Mouse (Mus musculus): Measurements from ENCODE around the gene Ndufs3. TPM values are rescaled to one million over a fixed set of nuclear protein-coding genes. Genes with fewer than 3 reads are reported as not detected.

Ndufs3 gene
- polyA plus RNA-seq, 1 experiment from 2014 or later, result 336 TPM

GRCm38 (mm10) chr2:90928566-90928965 is 23.9 kb upstream of the Ndufs3 start:
- ATAC-seq (ENCODE audit: insufficient number of reproducible peaks, low FRiP score), result no peak
- no peaks in the 10 kb centered on the region for H3K9me3 ChIP-seq (replicated peaks)
- no peak overlapping the region for H3K27ac ChIP-seq (ENCODE audit: poor library complexity, severe bottlenecking)
- 84% methylated on average over 13 of the region's 13 CpGs for WGBS
- H3K4me3 ChIP-seq, result no peak overlapping the region
- no peak overlapping the region for H3K9ac ChIP-seq
- no peaks in the 10 kb centered on the region for H3K36me3 ChIP-seq
- no peak overlapping the region for H3K4me2 ChIP-seq
- H3K4me1 ChIP-seq (replicated peaks), result no peaks in the 10 kb centered on the region
- H3K27me3 ChIP-seq (replicated peaks), result 0 out of 2 replicates have a peak, but pooled peaks cover 11% of the 10 kb centered on the region

- Histone ChIP-seq H3K9ac (no peak overlapping the region), H3K36me3 (no peaks in the 10 kb centered on the region), H3K4me1 (replicated peaks) (peaks cover 14% of the 10 kb centered on the region; the same call in 1 of the 2 replicates), H3K27ac (ENCODE audit: poor library complexity, severe bottlenecking) (no peak overlapping the region), H3K27me3 (replicated peaks) (0 out of 2 replicates have a peak, but pooled peaks cover 5% of the 10 kb centered on the region), H3K9me3 (replicated peaks) (no peaks in the 10 kb centered on the region), H3K4me2 (no peak overlapping the region), H3K4me3 (no peak overlapping the region)
- ATAC-seq (ENCODE audit: insufficient number of reproducible peaks, low FRiP score), result no peak
- 89% methylated on average over 2 of the region's 2 CpGs for WGBS
Measured at GRCm38 (mm10) chr2:90922636-90923035, 18.0 kb upstream of the Ndufs3 start.

GRCm38 (mm10) chr2:90921178-90921577 is 16.6 kb upstream of the Ndufs3 start:
- no peaks in the 10 kb centered on the region for H3K9me3 ChIP-seq (replicated peaks)
- no peak for ATAC-seq (ENCODE audit: insufficient number of reproducible peaks, low FRiP score)
- no peak overlapping the region for H3K4me2 ChIP-seq
- H3K27me3 ChIP-seq (replicated peaks), result 0 out of 2 replicates have a peak, but pooled peaks cover 5% of the 10 kb centered on the region
- H3K4me3 ChIP-seq, result no peak overlapping the region
- no peaks in the 10 kb centered on the region for H3K36me3 ChIP-seq
- H3K27ac ChIP-seq (ENCODE audit: poor library complexity, severe bottlenecking), result peak overlapping the region; percentile 26; the same call in 1 of the 2 replicates
- no peak overlapping the region for H3K9ac ChIP-seq
- peaks cover 19% of the 10 kb centered on the region for H3K4me1 ChIP-seq (replicated peaks)
- 50% methylated on average over 1 of the region's 1 CpGs for whole genome bisulfite sequencing

- Histone ChIP-seq H3K4me3 (peak overlapping the region; percentile 84), H3K27ac (ENCODE audit: poor library complexity, severe bottlenecking) (peak overlapping the region; percentile 94), H3K27me3 (replicated peaks) (no peaks in the 10 kb centered on the region), H3K9me3 (replicated peaks) (no peaks in the 10 kb centered on the region), H3K4me1 (replicated peaks) (peaks cover 37% of the 10 kb centered on the region), H3K9ac (peak overlapping the region; percentile 98), H3K4me2 (peak overlapping the region; percentile 72), H3K36me3 (peaks cover 24% of the 10 kb centered on the region)
- WGBS, result 11% methylated on average over 16 of the region's 16 CpGs
- ATAC-seq (ENCODE audit: insufficient number of reproducible peaks, low FRiP score), result peak; percentile 69
Measured at GRCm38 (mm10) chr2:90917999-90918698, 13.5 kb upstream of the Ndufs3 start.

GRCm38 (mm10) chr2:90917233-90917998 is 12.8 kb upstream of the Ndufs3 start:
- Histone ChIP-seq H3K36me3 (peaks cover 30% of the 10 kb centered on the region), H3K9ac (peak overlapping the region; percentile 98), H3K9me3 (replicated peaks) (no peaks in the 10 kb centered on the region), H3K27ac (ENCODE audit: poor library complexity, severe bottlenecking) (peak overlapping the region; percentile 94), H3K27me3 (replicated peaks) (no peaks in the 10 kb centered on the region), H3K4me2 (peak overlapping the region; percentile 72), H3K4me1 (replicated peaks) (peaks cover 37% of the 10 kb centered on the region), H3K4me3 (peak overlapping the region; percentile 84)
- under 1% methylated on average over 69 of the region's 73 CpGs for WGBS
- ATAC-seq (ENCODE audit: insufficient number of reproducible peaks, low FRiP score), result peak; percentile 89

GRCm38 (mm10) chr2:90916560-90917232 is 12.1 kb upstream of the Ndufs3 start:
- peaks cover 35% of the 10 kb centered on the region for H3K36me3 ChIP-seq
- H3K4me1 ChIP-seq (replicated peaks), result peaks cover 37% of the 10 kb centered on the region
- no peaks in the 10 kb centered on the region for H3K27me3 ChIP-seq (replicated peaks)
- peak overlapping the region; percentile 84 for H3K4me3 ChIP-seq
- H3K9me3 ChIP-seq (replicated peaks), result no peaks in the 10 kb centered on the region
- peak overlapping the region; percentile 72 for H3K4me2 ChIP-seq
- 23% methylated on average over 7 of the region's 7 CpGs for WGBS
- H3K27ac ChIP-seq (ENCODE audit: poor library complexity, severe bottlenecking), result peak overlapping the region; percentile 94
- H3K9ac ChIP-seq, result peak overlapping the region; percentile 98
- peak; percentile 29; the same call in 1 of the 2 replicates for ATAC-seq (ENCODE audit: insufficient number of reproducible peaks, low FRiP score)

GRCm38 (mm10) chr2:90915516-90915915 is 10.9 kb upstream of the Ndufs3 start:
- WGBS, result 97% methylated on average over 1 of the region's 1 CpGs
- Histone ChIP-seq H3K4me2 (0 out of 2 replicates have a peak overlapping the region, but pooled peaks have one; percentile 72), H3K4me3 (no peak overlapping the region), H3K4me1 (replicated peaks) (peaks cover 28% of the 10 kb centered on the region), H3K36me3 (peaks cover 46% of the 10 kb centered on the region), H3K27ac (ENCODE audit: poor library complexity, severe bottlenecking) (no peak overlapping the region), H3K27me3 (replicated peaks) (no peaks in the 10 kb centered on the region), H3K9me3 (replicated peaks) (no peaks in the 10 kb centered on the region), H3K9ac (no peak overlapping the region; the same call in 1 of the 2 replicates)
- ATAC-seq (ENCODE audit: insufficient number of reproducible peaks, low FRiP score), result no peak

GRCm38 (mm10) chr2:90913671-90914070 is 9.0 kb upstream of the Ndufs3 start:
- peaks cover 30% of the 10 kb centered on the region for H3K4me1 ChIP-seq (replicated peaks)
- H3K27ac ChIP-seq (ENCODE audit: poor library complexity, severe bottlenecking), result peak overlapping the region; percentile 30; the same call in 1 of the 2 replicates
- H3K4me2 ChIP-seq, result no peak overlapping the region
- H3K27me3 ChIP-seq (replicated peaks), result no peaks in the 10 kb centered on the region
- no peaks in the 10 kb centered on the region for H3K9me3 ChIP-seq (replicated peaks)
- H3K4me3 ChIP-seq, result no peak overlapping the region
- H3K9ac ChIP-seq, result no peak overlapping the region
- 54% methylated on average over 2 of the region's 2 CpGs for WGBS
- ATAC-seq (ENCODE audit: insufficient number of reproducible peaks, low FRiP score), result no peak
- peaks cover 63% of the 10 kb centered on the region for H3K36me3 ChIP-seq

GRCm38 (mm10) chr2:90911668-90912067 is 7.0 kb upstream of the Ndufs3 start:
- no peaks in the 10 kb centered on the region for H3K27me3 ChIP-seq (replicated peaks)
- WGBS, result 74% methylated on average over 1 of the region's 1 CpGs
- H3K9me3 ChIP-seq (replicated peaks), result no peaks in the 10 kb centered on the region
- H3K4me2 ChIP-seq, result no peak overlapping the region
- no peak overlapping the region for H3K27ac ChIP-seq (ENCODE audit: poor library complexity, severe bottlenecking)
- ATAC-seq (ENCODE audit: insufficient number of reproducible peaks, low FRiP score), result no peak
- H3K4me1 ChIP-seq (replicated peaks), result peaks cover 27% of the 10 kb centered on the region
- H3K36me3 ChIP-seq, result peaks cover 78% of the 10 kb centered on the region
- H3K4me3 ChIP-seq, result no peak overlapping the region
- H3K9ac ChIP-seq, result no peak overlapping the region

- Histone ChIP-seq H3K27ac (ENCODE audit: poor library complexity, severe bottlenecking) (no peak overlapping the region), H3K9me3 (replicated peaks) (no peaks in the 10 kb centered on the region), H3K9ac (no peak overlapping the region), H3K4me2 (no peak overlapping the region), H3K27me3 (replicated peaks) (no peaks in the 10 kb centered on the region), H3K4me1 (replicated peaks) (peaks cover 23% of the 10 kb centered on the region), H3K4me3 (no peak overlapping the region), H3K36me3 (peaks cover 82% of the 10 kb centered on the region)
- ATAC-seq (ENCODE audit: insufficient number of reproducible peaks, low FRiP score), result no peak
- WGBS, result 58% methylated on average over 1 of the region's 1 CpGs
Measured at GRCm38 (mm10) chr2:90910861-90911260, 6.2 kb upstream of the Ndufs3 start.

GRCm38 (mm10) chr2:90906721-90907120 is 2.1 kb upstream of the Ndufs3 start:
- no peaks in the 10 kb centered on the region for H3K27me3 ChIP-seq (replicated peaks)
- WGBS, result 96% methylated on average over 2 of the region's 2 CpGs
- no peak for ATAC-seq (ENCODE audit: insufficient number of reproducible peaks, low FRiP score)

More at GRCm38 (mm10) chr2:90906721-90907120, 2.1 kb upstream of the Ndufs3 start:
- Histone ChIP-seq H3K9ac (no peak overlapping the region), H3K4me2 (no peak overlapping the region), H3K9me3 (replicated peaks) (no peaks in the 10 kb centered on the region), H3K4me1 (replicated peaks) (peaks cover 25% of the 10 kb centered on the region), H3K27ac (ENCODE audit: poor library complexity, severe bottlenecking) (no peak overlapping the region), H3K36me3 (peaks cover 63% of the 10 kb centered on the region), H3K4me3 (no peak overlapping the region)
